Mouse (Mus musculus): ENCODE measurements around the gene Vwa2.

Gene Vwa2

GRCm38 (mm10) chr19:56908472-56909270, 34.6 kb downstream of the Vwa2 start:
- DNase-seq, result no peak

DNA sequence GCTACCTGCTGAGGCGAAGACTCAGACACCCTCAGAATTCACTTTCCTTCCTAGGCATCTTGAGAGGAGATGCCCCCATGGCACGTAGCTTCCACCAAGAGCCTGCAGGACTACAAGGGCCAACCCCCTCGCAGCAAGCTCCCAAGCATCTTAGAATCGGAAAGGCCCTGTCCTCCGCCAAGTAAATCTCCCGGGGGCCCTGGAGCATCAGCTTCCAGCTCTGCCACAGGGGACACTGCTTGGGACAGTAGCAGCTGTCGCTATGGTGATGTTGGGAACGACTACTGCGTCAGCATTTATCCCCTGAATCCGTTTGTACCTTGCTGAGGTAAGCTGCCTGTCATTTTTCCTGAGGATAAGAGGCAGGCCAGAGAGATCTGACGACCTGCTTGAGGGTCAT, 36.5 kb downstream of the Vwa2 start:
- DNase-seq, result no peak

GRCm38 (mm10) chr19:56913761-56914160, 39.7 kb downstream of the Vwa2 start:
- DNase-seq, result no peak

DNA sequence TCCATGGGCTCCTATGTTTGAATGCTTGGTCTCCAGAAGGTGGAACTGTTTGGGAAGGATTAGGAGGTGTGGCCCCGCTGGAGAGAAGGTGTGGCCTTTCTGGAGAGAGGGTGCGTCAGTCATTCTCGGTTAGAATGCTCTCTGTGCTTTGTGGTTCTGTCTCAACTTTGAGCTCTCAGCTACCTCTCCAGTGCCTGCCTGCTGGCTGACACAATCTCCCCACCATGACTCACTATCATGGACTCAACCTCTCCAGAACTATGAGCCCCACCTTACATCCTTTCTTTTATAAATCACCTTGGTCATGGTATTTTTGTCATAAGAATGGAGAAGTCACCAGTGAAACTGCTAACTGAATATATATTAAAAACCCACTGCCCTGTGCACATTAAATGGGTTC, 40.6 kb downstream of the Vwa2 start:
- DNase-seq, result no peak

DNA sequence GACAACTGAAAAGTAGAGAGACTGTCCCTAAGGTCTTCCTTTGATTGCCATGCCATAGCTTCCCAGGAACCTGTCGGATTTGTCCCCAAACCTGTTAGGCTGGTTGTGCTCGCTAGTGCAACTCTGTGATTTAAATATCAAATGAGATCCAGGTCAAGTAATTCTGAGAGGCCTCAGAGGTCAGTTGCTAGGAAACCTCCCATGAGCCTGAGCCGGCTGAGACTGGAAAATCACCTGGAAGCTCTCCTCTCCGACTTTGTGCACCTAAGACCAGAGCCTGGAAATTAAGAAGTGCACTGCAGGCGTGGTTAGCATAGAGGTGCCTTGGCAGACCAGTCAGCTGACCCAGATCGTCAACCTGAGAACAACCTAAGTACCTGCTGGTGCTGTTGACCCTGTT, 41.0 kb downstream of the Vwa2 start:
- DNase-seq, result no peak

DNA sequence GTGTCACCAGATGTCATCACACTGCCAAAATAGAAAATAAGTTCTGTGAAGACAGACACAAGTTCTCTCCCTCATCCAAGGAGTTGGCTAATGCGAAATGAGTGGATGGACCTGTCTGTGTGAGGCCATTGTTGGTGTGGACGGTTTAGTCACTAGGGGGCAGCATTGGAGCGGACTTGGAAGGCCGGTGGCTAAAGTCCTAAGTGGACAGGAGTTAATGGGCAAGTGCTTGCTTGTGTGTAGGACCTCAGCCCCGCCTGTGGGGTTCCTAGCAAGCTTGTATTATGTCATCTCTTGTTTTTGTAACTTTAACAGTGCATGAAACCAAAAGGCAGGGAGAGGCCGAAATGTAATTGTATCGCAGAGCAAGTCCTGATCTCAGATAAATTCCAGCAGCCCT, 45.6 kb downstream of the Vwa2 start:
- DNase-seq, result peak; percentile 86

GRCm38 (mm10) chr19:56920232-56920631, 46.2 kb downstream of the Vwa2 start:
- DNase-seq, result no peak

GRCm38 (mm10) chr19:56921744-56922143, 47.7 kb downstream of the Vwa2 start:
- no peak for DNase-seq

GRCm38 (mm10) chr19:56929392-56929791, 55.3 kb downstream of the Vwa2 start:
- no peak for DNase-seq

- no peak for DNase-seq
Measured at GRCm38 (mm10) chr19:56930029-56930428, 56.0 kb downstream of the Vwa2 start.

- DNase-seq, result no peak
Measured at GRCm38 (mm10) chr19:56933800-56934199, 59.8 kb downstream of the Vwa2 start.

- DNase-seq, result no peak
Measured at GRCm38 (mm10) chr19:56935111-56935510, 61.1 kb downstream of the Vwa2 start.

DNA sequence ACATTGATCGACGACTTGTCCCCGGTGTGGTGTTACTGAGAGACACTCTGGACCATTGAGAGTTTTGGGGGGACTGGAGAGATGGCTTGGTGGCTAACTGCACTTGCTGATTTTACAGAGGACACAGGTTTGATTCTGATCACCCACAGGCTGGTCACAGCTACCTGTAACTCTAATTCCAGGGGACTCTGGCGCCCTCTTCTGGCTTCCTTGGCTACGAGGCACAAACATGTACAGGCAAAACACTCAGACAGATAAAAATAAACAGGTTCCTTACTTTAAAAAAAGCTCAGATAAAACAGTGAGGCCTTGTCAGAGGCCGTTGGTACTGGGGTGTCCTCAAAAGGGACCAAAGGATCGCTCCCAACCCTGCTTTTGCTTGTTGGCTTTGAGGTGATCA, 61.7 kb downstream of the Vwa2 start:
- no peak for DNase-seq

GRCm38 (mm10) chr19:56936253-56936652, 62.2 kb downstream of the Vwa2 start:
- peak; percentile 69 for DNase-seq

- no peak for DNase-seq
Measured at GRCm38 (mm10) chr19:56937911-56938310, 63.9 kb downstream of the Vwa2 start.

- DNase-seq, result peak; percentile 57
Measured at GRCm38 (mm10) chr19:56939826-56940225, 65.8 kb downstream of the Vwa2 start.

DNA sequence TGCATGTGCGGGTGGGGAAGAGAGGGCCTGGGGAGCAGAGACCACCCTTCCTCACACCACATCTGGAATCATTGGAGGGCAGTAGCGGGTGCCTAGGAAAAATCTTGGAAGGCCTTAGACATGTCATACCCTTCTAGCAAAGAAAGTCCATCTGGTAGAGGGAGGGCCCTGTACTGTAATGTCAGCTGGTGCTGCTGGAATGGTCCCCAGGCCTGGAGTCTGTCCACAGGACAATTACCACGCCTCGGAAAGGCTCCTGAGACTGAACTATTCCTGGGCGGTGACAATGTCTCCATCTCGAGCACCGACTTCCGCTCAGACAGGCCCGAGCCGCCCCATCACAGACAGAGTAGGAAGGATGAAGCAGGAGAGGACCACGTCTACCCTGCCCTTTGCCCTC, 66.5 kb downstream of the Vwa2 start:
- peak; percentile 70 for DNase-seq

DNA sequence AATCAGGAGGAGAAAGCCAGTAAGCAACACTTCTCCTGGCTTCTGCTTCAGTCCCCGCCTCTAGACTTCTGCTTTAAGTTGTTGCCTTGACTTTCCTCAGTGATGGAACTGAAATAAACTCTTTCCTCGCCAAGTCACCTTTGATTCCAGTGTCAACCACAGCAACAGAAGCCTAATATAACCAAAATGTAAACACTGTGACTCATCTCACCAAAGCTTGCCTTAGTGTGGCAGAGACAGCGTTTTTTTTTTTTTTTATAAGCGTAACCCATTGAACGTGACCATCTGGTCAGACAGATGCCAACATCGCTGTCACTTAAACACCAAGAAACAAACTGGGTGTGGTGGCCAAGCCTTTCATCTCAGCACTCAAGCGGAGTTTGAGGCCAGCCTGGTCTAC, 68.2 kb downstream of the Vwa2 start:
- DNase-seq, result no peak

DNA sequence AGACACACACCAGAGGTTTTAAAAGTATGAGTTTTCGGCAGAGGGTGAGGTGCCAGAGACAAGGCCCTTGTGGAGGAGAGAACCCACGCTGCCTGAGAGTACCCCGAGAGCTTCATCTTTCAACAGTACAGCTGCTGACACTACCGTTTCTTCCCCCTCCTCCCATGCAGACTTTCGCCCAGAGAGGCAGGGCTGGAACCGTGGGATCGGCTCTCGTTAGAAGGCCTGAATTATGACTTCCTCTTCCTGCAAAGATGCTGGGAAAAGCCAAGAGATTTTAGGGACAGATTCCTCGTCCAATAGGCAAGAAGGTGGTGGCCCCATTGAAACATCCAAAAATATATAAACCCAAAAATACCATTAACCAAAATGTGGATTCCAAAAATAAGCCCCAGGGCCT, 70.2 kb downstream of the Vwa2 start:
- no peak for DNase-seq

GRCm38 (mm10) chr19:56944826-56945225, 70.8 kb downstream of the Vwa2 start:
- no peak for DNase-seq

- DNase-seq, result no peak
Measured at GRCm38 (mm10) chr19:56945621-56946020, 71.6 kb downstream of the Vwa2 start.

- DNase-seq, result no peak
Measured at GRCm38 (mm10) chr19:56946277-56946676, 72.2 kb downstream of the Vwa2 start.

DNA sequence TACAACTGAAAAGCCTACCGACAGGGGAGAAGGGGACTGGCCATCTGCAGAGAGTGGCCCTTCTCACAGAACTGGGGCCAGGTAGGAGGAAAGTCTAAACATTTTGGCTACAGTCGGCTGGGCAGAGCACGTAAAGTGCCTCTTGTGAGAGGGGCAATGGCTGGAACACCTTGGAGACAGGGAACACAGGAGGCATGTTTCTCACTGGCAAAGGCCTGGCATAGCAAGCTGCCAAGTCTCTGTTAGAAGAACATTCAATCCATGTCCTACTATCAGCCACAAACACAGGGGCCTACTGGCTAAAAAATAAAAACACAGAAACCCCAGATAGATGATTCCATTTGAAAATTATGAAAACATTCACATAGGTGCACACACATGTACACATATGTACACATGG, 72.7 kb downstream of the Vwa2 start:
- no peak for DNase-seq

DNA sequence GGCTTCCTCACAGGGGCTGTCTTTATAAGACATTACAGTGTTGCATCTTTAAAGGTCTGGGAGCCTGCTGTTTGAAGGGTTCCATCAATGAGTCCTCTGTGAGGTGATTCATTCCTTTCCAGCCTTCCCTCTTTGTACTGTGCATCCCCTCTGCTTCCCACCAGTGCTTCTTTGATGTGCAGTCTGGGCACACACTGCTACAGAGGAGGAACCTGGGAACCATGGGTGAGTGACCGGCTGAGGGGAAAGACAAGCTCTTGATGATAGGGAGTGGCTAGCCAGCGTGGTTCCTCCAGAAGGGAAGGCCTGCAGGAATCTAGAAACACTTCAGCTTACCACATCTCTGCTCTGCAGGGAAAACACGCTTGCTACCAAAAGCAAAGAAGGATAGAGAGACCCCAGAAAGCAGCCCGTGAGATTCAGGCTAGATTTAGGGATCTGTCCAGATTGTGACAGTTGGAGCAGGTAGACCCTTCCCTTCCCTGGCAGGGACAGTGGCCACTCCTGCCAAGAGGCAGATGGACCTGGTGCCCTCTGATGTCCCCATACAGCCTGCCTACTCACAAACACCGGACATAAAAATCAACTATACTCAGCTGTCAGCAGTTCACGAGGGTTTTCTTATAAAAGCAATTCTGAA, 74.0 kb downstream of the Vwa2 start:
- DNase-seq, result peak; percentile 74

- no peak for DNase-seq
Measured at GRCm38 (mm10) chr19:56949868-56950267, 75.8 kb downstream of the Vwa2 start.

All from cerebellum, adult 11-12 months (tissue).